Mouse (Mus musculus) cerebral cortex, adult 2 months (tissue): ENCODE measurements around the gene Rnf19b.

Experiments
- WGBS: fragments of 180-500 bp; shearing (Covaris S2); methylation state at CpG from one replicate; pipeline ENCODE4 v1.1.7; 2018; 5-methylcytosine and 5-hydroxymethylcytosine counted together

Rnf19b gene

DNA sequence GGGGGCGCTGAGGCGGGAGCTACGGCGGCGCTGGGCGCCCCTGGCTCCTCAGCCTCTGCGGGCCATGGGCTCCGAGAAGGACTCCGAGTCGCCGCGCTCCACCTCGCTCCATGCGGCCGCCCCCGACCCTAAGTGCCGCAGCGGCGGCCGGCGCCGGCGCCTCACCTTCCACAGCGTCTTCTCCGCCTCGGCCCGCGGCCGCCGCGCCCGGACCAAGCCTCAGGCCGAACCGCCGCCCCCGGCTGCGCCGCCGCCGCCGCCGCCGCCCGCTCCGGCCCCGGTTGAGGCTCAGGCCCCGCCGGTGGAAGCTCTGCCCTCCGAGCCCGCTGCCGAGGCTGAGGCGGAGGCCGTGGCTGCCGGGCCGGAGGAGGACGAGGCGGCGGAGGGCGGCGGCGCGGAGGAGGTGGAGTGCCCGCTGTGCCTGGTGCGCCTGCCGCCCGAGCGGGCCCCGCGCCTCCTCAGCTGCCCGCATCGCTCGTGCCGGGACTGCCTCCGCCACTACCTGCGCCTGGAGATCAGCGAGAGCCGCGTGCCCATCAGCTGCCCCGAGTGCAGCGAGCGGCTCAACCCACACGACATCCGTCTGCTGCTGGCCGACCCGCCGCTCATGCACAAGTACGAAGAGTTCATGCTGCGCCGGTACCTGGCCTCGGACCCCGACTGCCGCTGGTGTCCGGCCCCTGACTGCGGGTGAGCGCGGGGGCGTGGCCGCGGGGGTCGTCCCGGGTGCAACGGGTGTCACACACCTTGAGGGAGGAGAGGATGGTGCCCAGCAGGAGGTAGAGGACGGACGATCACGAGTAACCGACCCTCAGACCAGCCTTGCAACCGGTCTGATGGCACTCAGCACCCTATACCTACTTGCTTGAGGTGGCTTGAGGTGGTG is at the start of gene Rnf19b:
Gene Rnf19b (plus strand): TSS at position 65 of the 886 bp plus-strand sequence.
- under 1% methylated on average over 100 of the region's 107 CpGs for WGBS

DNA sequence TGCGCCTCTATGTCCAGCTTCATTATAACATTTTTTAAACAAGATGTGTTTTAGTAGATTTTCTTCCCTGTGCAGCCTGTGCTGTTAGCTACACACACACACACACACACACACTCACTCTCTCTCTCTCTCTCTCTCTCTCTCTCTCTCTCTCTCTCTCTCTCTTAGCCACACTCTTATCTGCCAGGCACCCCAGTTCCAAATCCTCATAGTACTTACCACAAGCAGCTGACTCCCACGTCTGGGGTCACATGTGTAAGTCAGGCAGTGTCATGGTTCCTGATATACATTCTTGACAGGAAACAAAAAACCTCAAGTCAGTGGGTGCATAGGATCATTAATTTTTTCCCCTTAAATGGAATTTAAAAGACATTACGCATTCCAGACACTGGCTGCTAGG is 49.4 kb upstream of the Rnf19b start:
- 91% methylated on average over 3 of the region's 3 CpGs for WGBS

DNA sequence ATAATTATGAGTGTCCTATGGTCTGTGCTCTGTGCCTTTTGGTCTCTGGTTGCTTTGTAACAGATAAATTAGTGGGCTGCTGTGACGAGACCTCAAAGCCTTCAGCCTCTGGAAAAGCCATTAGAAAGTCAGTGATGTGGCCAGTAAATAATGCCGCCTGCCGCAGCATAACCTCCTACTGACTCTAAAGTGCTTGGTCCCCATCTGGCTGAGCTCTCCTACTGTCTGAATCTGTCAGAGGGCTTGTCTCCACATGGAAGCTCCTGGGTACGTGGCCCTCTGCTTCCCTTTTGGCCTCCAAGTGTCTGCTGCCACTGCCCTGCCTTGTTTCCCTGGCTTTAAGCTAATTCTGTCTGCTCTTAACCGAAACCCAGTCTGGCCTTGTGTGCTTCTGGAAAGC is 48.5 kb upstream of the Rnf19b start:
- WGBS = 90% methylated on average over 5 of the region's 5 CpGs

DNA sequence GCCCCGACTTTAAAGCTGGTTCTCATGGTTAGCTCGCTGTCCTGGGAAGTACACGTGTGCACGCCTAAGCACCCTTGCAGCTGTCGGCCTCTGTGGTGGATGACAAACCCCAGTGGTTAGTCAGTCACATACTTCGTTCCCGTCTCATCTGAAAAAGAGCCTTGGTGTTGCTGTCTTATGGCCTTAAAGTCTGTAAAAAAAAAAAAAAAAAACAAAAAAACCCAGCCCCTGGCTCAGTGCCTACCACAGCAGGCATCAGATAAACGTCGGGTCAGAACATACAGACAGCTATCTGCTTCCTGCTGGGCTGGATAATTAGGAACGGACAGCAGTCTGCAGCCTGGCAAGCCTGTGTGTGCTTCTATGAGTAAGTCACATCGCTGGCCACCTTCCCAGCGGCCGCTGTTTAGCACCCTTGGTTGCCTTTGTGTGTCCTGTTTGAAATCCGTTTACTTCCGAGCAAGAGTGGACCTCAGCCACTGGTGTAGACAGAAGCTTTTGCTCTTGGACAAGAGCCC is 46.4 kb upstream of the Rnf19b start:
- 42% methylated on average over 15 of the region's 15 CpGs for WGBS

DNA sequence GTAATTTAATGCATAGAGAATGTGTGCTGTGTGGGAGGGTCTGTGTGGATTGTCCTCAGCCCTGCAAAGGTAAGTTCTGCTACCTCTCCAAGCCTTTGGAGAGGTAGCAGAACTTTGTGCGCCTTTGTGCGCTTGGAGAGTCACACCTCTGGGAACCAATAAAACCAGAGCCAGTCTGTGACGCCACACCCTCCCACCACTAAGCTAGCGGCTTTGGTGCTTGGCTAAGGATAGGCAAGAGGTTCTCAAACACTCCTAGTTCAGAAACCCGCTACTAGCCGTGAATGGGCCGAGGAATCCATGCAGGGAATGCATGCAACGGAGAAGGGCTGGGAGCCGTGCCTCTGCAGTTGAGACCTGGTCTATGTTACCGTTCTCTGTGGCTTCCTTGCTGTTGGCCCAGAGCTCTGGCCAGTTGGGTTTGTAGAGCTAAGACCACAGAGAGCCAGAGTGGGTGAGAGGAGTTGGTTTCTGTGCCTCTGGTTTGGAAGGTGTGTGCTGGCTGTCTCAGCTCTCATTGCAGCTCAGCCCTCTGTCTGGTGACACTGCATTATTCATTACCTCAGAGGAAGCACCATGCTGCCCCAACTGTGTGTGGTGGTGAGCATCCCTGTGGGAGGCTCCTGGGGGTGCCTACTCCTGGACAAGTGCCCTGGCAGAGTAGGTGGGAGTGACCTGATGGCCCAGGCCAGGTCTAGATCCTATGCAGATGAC is 44.8 kb upstream of the Rnf19b start:
- WGBS = 77% methylated on average over 10 of the region's 10 CpGs

DNA sequence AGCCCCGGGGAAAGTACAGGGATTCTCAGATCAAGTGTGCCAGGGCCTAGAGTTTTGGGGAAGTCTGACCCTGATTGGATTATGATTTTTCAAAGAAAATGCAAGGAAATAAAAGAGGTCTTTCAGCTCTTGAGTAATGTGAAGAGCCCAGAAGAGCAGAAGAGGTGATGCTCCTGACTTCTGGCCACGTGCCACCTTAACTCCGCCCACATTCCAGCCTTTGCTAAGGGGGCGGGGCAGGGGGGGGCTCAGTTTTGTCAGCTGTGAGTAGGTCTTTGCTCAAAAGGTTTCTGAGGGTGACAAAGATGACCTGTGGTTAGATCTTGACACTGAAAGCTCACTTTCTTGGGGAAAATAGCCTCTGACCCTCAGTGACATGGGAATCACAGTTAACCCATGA is 41.7 kb upstream of the Rnf19b start:
- 39% methylated on average over 4 of the region's 4 CpGs for WGBS

DNA sequence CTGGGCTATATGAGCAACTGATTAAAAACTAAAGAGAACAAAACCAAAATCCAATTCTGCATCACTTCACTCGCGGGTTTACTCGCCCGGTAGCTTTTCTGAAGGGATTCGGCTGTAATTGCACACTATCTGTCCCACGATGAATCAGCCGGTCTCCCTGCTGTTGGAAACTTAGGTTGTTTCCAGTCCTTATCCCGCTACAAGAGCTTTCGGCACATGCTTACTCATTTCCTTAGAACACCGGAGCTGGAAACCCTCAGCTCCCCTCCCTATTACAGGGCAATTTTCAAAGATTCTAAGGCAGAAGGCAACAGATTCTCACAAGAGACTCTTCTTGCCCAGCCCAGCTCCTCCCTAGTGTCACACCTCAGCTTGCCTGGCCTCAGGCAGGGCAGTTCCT is 40.9 kb upstream of the Rnf19b start:
- 72% methylated on average over 10 of the region's 10 CpGs for WGBS

DNA sequence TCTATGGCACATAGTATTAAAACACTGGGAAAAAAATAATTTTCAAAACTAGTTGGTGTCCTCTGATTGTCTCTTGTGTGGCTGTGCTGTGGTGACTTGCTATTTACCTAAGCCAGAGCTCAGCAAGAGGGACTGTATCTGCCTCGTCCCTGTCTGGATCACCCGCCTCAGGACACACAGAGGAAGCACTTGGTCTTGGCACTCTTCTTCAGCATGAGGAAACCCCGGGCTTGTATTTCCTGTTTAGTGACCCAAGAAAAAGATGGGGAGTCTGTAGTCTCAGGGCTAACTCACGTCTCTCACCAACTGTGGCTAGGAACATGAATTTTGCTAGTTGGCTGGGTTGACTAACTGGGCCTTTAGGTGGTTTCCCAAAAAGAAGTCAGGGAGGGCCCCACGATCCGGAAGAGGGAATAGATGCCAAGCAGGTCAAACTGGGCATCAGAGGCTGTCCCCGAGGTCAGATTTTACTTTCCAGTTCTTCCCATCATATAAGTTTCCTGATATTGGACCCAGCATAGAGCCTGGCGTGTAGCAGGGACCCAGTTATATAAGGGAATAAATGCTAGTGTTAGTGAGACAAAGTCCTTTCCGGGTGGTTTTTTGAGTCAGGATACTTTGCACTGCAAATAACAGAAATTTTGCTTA is 39.2 kb upstream of the Rnf19b start:
- WGBS = 84% methylated on average over 9 of the region's 9 CpGs

DNA sequence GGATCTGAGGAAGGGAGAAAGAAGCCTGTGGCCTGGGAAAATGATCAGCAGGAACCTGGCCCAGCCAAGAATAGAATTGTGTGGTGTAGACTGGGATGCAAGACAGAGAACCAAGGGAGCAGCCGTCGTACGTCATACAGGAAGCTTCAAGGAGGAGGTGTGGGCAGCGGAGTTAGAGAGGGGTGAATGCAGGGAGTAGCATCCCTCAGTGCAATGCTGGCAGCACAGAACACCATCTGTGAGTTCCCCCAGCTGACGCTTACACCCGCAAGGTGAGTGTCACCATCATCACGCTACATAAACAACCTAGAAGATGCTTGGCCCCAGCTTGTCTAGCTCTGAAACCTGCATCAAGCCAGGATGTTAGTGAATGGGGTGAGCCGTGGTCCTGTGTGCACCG is 38.3 kb upstream of the Rnf19b start:
- 47% methylated on average over 9 of the region's 9 CpGs for WGBS

DNA sequence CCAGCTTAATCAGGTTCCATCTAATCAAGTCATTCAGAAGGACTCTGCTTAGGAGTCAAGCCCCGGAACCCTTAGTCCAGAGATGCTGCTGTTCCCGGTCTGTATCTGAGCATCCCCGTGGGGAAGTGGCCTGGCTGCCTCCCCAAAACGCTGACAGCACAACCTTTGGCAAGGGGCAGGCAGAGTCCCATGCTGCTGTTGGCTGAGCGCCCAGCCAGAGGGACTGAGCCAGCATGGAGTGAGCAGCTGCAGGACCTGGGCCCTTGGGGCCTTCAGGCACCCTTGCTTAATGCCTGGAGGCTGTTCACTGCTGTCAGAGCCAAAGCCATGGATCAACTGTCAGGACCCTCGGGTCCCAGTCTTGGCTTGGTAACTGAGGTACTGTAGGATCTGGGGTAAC is 37.6 kb upstream of the Rnf19b start:
- WGBS = 48% methylated on average over 6 of the region's 6 CpGs

DNA sequence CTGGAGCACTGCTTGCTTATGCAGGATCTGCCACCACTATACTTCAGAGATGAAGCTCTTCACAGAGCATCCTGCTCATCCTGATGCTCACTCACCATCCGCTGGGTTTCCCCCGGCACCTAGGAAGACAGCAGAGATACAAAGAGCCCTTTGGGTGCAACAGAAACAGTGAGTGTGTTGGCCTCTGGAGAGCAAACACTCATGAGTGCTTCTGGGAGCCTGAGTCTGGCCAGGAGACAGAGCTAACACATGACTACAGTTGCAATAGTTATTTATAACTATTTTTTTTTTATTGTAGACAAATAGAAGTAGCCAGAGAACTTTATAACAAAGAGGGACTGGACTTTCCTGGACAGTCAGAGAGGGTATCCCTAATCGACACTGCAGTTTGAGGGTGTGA is 36.6 kb upstream of the Rnf19b start:
- WGBS = 81% methylated on average over 3 of the region's 3 CpGs

DNA sequence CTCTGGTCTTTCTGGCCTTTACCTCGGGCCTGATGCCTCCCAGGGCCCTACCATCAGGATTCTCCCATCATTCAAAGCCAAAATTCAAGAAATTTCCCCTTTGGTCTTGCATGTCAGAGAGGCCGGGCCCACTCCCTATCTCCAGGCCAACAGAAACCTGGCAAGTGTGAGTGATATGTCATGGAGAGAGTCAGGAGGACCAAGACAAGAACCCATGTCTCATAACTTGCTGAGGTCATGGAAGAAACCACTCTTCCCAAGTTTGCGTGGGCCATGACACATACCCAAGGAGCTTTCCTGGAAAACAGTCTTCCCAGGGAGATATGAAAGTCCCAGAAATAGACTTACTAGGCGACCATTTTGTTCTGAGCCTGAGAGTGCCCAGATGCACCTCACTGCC is 36.2 kb upstream of the Rnf19b start:
- 87% methylated on average over 4 of the region's 4 CpGs for WGBS

DNA sequence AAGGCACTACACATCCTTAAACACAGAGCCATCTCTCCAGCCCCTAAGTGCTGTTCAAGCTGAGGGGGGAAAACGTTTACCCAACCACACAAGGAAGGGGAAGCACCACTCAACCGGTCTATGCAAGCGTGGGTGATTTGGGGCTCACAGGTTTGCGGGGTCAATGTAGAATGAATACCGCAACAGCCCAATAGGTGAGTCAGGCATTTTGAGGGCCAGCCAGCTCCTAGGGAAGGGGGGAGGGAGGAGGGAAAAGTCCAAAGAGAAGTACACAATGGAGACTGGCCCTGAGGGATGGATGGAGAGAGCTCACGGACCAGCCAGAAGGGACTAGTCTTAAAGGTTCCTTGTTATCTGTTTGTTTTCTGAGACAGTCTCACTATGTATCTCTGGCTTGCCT is 34.2 kb upstream of the Rnf19b start:
- WGBS = 89% methylated on average over 6 of the region's 6 CpGs

DNA sequence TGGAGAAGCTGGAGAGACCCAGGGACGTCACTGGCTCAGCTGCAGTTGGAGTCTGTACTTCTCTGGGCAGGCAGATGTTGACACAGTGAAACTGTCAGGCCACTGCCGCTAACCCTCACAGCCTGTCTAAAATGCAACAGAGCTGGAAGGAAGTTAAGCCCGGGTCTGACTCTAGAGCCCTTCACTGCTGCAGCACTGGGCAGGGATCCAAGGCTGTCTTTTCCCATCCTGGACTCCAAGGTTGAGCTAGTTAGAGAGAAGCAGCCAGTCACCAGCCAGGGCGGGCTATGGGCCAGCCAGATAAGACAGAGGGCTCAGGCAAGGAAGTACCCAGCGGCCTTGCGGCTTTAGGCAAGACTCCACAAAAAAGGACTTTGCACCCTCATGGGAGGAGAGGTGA is 33.3 kb upstream of the Rnf19b start:
- WGBS = 69% methylated on average over 6 of the region's 6 CpGs

DNA sequence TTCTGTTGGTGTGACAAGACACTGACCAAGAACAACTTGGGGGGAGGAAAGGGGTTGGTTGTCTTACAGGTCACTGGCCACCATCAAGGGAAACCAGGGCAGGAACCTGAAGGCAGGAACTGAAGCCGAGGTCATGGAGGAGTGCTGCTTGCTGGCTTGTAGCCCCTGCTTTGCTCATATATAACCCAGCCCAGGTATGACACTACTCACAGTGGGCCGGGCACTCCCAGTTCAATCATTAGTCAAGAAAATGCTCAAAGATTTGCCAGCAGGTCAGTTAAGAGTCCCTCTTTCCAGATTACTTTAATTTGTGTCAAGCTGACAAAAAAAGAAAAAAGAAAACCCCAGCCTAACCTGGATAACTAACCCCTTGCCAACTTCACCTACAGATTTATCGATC is 32.4 kb upstream of the Rnf19b start:
- 96% methylated on average over 3 of the region's 3 CpGs for WGBS

DNA sequence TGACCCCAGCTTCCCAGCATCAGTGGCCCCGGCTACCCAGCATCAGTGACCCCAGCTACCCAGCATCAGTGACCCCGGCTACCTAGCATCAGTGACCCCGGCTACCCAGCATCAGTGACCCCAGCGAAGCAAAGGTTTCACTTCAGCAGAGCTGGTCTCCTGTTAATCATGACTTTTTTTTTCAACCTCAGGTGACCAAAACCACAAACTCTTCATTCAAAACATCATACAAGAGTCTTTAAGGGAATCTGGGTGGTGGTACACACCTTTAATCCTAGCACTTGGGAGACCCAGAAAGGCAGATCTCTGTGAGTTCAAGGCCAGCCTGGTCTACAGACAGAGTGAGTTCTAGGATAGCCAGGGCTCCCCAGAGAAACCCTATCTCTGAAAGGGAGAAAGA is 27.3 kb upstream of the Rnf19b start:
- WGBS = 90% methylated on average over 4 of the region's 4 CpGs

DNA sequence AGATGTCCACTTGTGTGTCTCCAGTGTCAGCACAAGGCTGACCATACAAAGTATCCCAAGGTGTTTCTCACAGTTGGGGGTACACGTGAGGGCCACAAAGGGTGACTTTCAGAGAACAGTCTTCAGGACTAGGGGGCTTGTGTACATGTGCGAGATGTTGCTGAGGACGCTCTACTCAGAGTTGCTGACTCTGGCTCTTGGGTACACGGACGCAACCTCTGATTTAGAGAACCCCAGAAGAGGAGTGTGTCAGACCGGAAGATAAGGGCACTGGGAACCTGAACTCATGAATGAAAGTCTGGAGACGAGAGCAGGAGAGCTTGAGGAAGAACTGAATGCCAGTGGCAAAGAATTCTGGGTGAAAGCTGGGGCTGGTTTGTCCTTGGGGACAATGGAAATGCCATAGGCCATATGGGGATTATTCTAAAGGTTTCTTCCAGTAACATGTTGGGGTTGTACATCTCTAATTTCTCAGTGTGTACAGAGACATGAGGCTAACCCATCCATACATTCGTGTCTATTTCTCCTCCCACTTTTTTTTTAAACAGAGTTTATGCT is 26.6 kb upstream of the Rnf19b start:
- 92% methylated on average over 8 of the region's 8 CpGs for WGBS

DNA sequence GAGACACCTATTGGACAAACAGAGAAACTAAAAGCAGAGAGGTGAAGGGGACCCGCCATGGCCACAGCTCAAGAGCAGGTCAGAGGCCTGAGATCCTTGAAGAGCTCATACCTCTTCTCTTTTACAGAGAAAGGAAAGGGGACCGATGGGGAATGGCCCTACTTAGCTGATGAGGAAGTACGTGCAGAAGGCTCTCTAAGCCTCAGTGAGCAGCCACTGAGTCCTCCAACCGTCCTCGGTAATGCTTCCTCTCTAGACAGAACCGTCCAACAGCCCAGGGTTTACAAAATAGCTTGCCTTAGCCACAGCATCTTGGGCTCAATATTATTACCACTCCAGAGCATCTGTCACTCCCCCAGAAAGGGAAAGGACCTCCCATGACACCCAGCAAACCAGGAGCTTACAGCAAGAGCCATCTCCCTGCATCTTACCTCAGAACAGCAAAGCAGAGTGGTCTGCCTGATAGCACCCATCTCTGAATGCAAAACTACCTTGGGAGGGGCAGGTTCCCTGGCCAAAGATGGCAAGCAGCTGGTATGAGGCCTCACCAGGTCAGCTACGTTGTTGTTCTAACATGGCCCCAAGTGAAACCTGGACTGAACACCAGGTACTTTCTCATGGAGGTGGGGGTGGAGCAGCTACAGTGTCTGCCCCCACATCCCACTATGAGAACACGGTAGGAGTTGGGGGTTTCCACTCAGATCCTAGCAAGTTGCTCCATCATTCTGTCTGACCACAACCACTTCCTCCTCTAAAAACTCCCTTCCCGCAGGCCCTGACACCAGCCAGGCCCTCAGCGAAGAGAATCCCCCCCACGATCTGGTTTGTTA is 25.7 kb upstream of the Rnf19b start:
- 80% methylated on average over 11 of the region's 11 CpGs for WGBS

DNA sequence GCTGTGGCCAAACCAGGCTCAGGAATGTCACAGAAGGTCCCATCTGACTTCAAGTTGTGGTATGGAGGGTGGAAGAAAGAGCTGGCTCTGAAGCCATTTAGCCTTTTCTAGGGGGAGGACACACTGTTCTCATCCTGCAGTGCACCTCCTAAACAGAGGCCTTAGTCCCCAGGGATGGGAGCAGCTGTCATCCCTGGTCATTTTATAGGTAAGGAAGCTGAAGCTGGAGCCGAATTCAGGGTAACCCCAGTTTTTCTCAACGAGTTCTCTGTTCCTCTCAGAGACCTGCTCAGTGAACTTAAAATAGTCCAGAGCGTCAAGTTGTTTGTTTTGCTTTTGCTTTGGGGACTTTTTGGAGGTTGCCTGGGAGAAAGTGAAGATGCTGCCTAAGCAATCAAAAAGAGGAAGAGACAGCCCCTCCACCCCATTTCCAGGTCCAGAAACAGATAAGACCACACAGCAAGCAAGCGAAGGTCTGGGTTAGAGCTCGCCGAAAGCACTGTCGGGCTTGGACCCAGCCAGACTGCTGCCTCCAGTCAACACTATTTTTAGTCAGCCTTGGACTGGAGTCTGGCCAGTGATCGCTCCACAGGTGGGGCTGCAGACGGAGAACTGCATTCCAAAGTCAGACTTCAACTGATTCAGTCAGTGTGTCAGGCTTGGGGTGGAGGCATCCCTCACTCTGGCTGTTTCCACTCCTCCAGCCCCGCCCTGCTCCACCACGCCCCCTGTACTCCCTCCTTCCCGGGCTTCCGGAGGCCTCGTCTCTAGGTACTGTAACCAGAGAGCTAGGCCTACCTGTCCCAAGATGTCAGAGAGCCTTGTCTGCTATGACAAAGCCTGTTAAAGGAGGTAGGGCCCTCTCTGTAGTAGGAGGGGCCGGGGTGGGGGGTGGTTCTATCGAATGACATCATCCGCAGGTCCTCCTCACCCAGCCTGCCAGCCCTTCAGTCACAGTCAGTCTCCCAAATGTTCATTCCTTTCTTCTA is 24.8 kb upstream of the Rnf19b start:
- 25% methylated on average over 17 of the region's 17 CpGs for WGBS

DNA sequence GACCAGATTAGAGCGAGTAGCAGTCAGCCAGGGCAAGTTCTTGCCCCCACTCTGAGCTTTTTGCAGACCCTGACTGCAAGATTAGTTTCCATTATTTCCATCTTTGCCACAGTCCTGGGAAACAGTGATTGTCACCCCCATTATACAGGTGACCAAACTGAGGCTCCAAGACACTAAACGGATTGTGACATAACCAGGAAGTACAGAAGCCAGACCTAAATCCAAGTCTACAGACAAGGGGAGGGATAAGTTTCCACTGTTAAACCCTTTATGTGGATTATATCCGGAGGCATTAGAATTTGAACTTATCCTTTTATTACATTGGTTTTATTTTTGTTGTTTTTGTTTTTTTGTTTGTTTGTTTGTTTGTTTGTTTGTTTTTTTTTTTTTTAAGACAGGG is 23.8 kb upstream of the Rnf19b start:
- 96% methylated on average over 3 of the region's 3 CpGs for WGBS
